Mouse (Mus musculus) skeletal muscle tissue, adult 2 months (tissue): ENCODE measurements around the gene Desi2.
"Not testable (repeated sequence)": the region's sequence is repeated elsewhere in the genome, so short reads cannot be mapped to it uniquely, and the experiment has no call there.

Experiments
- DNase-seq: peaks from one replicate; pipeline ENCODE4 v3.0.0-alpha.2; 2012; ENCODE audit warnings: low read depth, low spot score

The Desi2 gene

GRCm38 (mm10) chr1:178187216-178187791 lies at the start of gene Desi2:
Desi2 (plus strand) TSS chr1:178187417.
- DNase-seq = peak; percentile 97

GRCm38 (mm10) chr1:178146513-178146912 lies 40.7 kb upstream of the Desi2 start:
- peak; percentile 2 for DNase-seq

GRCm38 (mm10) chr1:178146915-178147314 lies 40.3 kb upstream of the Desi2 start:
- DNase-seq = not testable (repeated sequence)

GRCm38 (mm10) chr1:178182251-178182650 lies 5.0 kb upstream of the Desi2 start:
- no peak for DNase-seq

- no peak for DNase-seq
Observed at GRCm38 (mm10) chr1:178185591-178185990, 1.6 kb upstream of the Desi2 start.

- not testable (repeated sequence) for DNase-seq
Observed at GRCm38 (mm10) chr1:178187810-178188209, 593 bp downstream of the Desi2 start.

GRCm38 (mm10) chr1:178188386-178188785 lies 1.2 kb downstream of the Desi2 start:
- no peak for DNase-seq

GRCm38 (mm10) chr1:178205701-178206325 lies 18.6 kb downstream of the Desi2 start:
- peak; percentile 31 for DNase-seq

- not testable (repeated sequence) for DNase-seq
Observed at GRCm38 (mm10) chr1:178207856-178208255, 20.6 kb downstream of the Desi2 start.

- DNase-seq = peak; percentile 13
Observed at GRCm38 (mm10) chr1:178209966-178210365, 22.7 kb downstream of the Desi2 start.

- DNase-seq = no peak
Observed at GRCm38 (mm10) chr1:178217157-178217556, 29.9 kb downstream of the Desi2 start.

- DNase-seq = no peak
Observed at GRCm38 (mm10) chr1:178218305-178218704, 31.1 kb downstream of the Desi2 start.

- peak; percentile 54 for DNase-seq
Observed at GRCm38 (mm10) chr1:178219166-178220077, 32.2 kb downstream of the Desi2 start.

- DNase-seq = not testable (repeated sequence)
Observed at GRCm38 (mm10) chr1:178228888-178229287, 41.7 kb downstream of the Desi2 start.

- no peak for DNase-seq
Observed at GRCm38 (mm10) chr1:178234109-178234508, 46.9 kb downstream of the Desi2 start.

- DNase-seq = no peak
Observed at GRCm38 (mm10) chr1:178235919-178236466, 48.8 kb downstream of the Desi2 start.

- DNase-seq = no peak
Observed at GRCm38 (mm10) chr1:178238676-178239075, 51.5 kb downstream of the Desi2 start.

GRCm38 (mm10) chr1:178241884-178242508 lies 54.8 kb downstream of the Desi2 start:
- DNase-seq = no peak

GRCm38 (mm10) chr1:178248107-178248820 lies 61.0 kb downstream of the Desi2 start:
- DNase-seq = no peak

- DNase-seq = no peak
Observed at GRCm38 (mm10) chr1:178254598-178254997, 67.4 kb downstream of the Desi2 start.

- no peak for DNase-seq
Observed at GRCm38 (mm10) chr1:178256351-178256750, 69.1 kb downstream of the Desi2 start.
